Mouse (Mus musculus): ENCODE data around the gene Agxt2. TPM values are rescaled to one million over a fixed set of nuclear protein-coding genes. Genes with fewer than 3 reads are reported as not detected.

Agxt2 gene
- polyA plus RNA-seq (2015; fragmentation: Nextera tagmentation; extraction: Ambion mirVana), result 1.1 and 1.3 TPM in 2 replicates

- WGBS, result 45% methylated on average over 9 of the region's 9 CpGs
- no peaks in the 10 kb centered on the region for H3K4me1 ChIP-seq (replicated peaks; ENCODE audit: control insufficient read depth, insufficient read depth, low read length)
- peak within 1 kb of the TSS; percentile 43 for H3K4me2 ChIP-seq (replicated peaks; ENCODE audit: low read depth)
- H3K36me3 ChIP-seq (ENCODE audit: control insufficient read depth, insufficient read depth), result no peaks in the 10 kb centered on the region
- H3K9me3 ChIP-seq (ENCODE audit: control insufficient read depth), result no peaks in the 10 kb centered on the region
- 0 out of 2 replicates have a peak within 1 kb of the TSS, but pooled peaks have one; percentile 15 for H3K27ac ChIP-seq (ENCODE audit: low read depth, low read length)
- TF ChIP-seq CTCF (IDR thresholded peaks at IDR 0.05; ENCODE audit: low read depth), result no peak
- H3K4me3 ChIP-seq (ENCODE audit: low read depth, low read length), result no peak within 1 kb of the TSS
- ATAC-seq, result peak; percentile 79
- no peaks in the 10 kb centered on the region for H3K27me3 ChIP-seq (replicated peaks; ENCODE audit: control insufficient read depth, insufficient read depth, low read length)
- H3K9ac ChIP-seq (ENCODE audit: low read depth, low read length), result no peak within 1 kb of the TSS
These were observed at the start of gene Agxt2 for GRCm38 (mm10) chr15:10358039-10358948. TSS of gene Agxt2 (plus strand) at chr15:10358532.

GRCm38 (mm10) chr15:10311826-10312225, 46.5 kb upstream of the Agxt2 start:
- no peaks in the 10 kb centered on the region for H3K9me3 ChIP-seq (ENCODE audit: control insufficient read depth)
- no peak for TF ChIP-seq CTCF (IDR thresholded peaks at IDR 0.05; ENCODE audit: low read depth)
- no peaks in the 10 kb centered on the region for H3K27me3 ChIP-seq (replicated peaks; ENCODE audit: control insufficient read depth, insufficient read depth, low read length)
- H3K4me1 ChIP-seq (replicated peaks; ENCODE audit: control insufficient read depth, insufficient read depth, low read length), result no peaks in the 10 kb centered on the region
- ATAC-seq, result no peak
- H3K27ac ChIP-seq (ENCODE audit: low read depth, low read length), result no peak overlapping the region
- no peaks in the 10 kb centered on the region for H3K36me3 ChIP-seq (ENCODE audit: control insufficient read depth, insufficient read depth)
- H3K4me3 ChIP-seq (ENCODE audit: low read depth, low read length), result no peak overlapping the region
- 59% methylated on average over 5 of the region's 5 CpGs for WGBS
- H3K4me2 ChIP-seq (replicated peaks; ENCODE audit: low read depth), result no peak overlapping the region
- no peak overlapping the region for H3K9ac ChIP-seq (ENCODE audit: low read depth, low read length)

GRCm38 (mm10) chr15:10313522-10314455, 44.5 kb upstream of the Agxt2 start:
- no peaks in the 10 kb centered on the region for H3K36me3 ChIP-seq (ENCODE audit: control insufficient read depth, insufficient read depth)
- H3K4me1 ChIP-seq (replicated peaks; ENCODE audit: control insufficient read depth, insufficient read depth, low read length), result no peaks in the 10 kb centered on the region
- H3K9ac ChIP-seq (ENCODE audit: low read depth, low read length), result no peak overlapping the region
- TF ChIP-seq CTCF (IDR thresholded peaks at IDR 0.05; ENCODE audit: low read depth), result peak; percentile 78
- ATAC-seq, result no peak
- no peaks in the 10 kb centered on the region for H3K9me3 ChIP-seq (ENCODE audit: control insufficient read depth)
- 49% methylated on average over 7 of the region's 7 CpGs for WGBS
- H3K4me2 ChIP-seq (replicated peaks; ENCODE audit: low read depth), result no peak overlapping the region
- no peak overlapping the region for H3K27ac ChIP-seq (ENCODE audit: low read depth, low read length)
- no peaks in the 10 kb centered on the region for H3K27me3 ChIP-seq (replicated peaks; ENCODE audit: control insufficient read depth, insufficient read depth, low read length)
- H3K4me3 ChIP-seq (ENCODE audit: low read depth, low read length), result no peak overlapping the region

GRCm38 (mm10) chr15:10325080-10325479, 33.3 kb upstream of the Agxt2 start, which contains the start of gene Gm21973:
TSS of gene Gm21973 (plus strand) at chr15:10325380.
- H3K27me3 ChIP-seq (replicated peaks; ENCODE audit: control insufficient read depth, insufficient read depth, low read length), result no peaks in the 10 kb centered on the region
- no peak within 1 kb of the TSS for H3K9ac ChIP-seq (ENCODE audit: low read depth, low read length)
- H3K4me3 ChIP-seq (ENCODE audit: low read depth, low read length), result no peak within 1 kb of the TSS
- no peak for TF ChIP-seq CTCF (IDR thresholded peaks at IDR 0.05; ENCODE audit: low read depth)
- no peaks in the 10 kb centered on the region for H3K9me3 ChIP-seq (ENCODE audit: control insufficient read depth)
- peaks cover 8% of the 10 kb centered on the region; the same call in 1 of the 2 replicates for H3K36me3 ChIP-seq (ENCODE audit: control insufficient read depth, insufficient read depth)
- H3K4me1 ChIP-seq (replicated peaks; ENCODE audit: control insufficient read depth, insufficient read depth, low read length), result no peaks in the 10 kb centered on the region
- no peak for ATAC-seq
- H3K4me2 ChIP-seq (replicated peaks; ENCODE audit: low read depth), result no peak within 1 kb of the TSS
- WGBS, result 86% methylated on average over 2 of the region's 2 CpGs
- H3K27ac ChIP-seq (ENCODE audit: low read depth, low read length), result no peak within 1 kb of the TSS

- no peak for ATAC-seq
- TF ChIP-seq CTCF (IDR thresholded peaks at IDR 0.05; ENCODE audit: low read depth), result no peak
These were observed 27.7 kb upstream of the Agxt2 start for GRCm38 (mm10) chr15:10330626-10331025.

GRCm38 (mm10) chr15:10332566-10332965, 25.8 kb upstream of the Agxt2 start:
- Histone ChIP-seq H3K9me3 (ENCODE audit: control insufficient read depth) (no peaks in the 10 kb centered on the region), H3K4me2 (replicated peaks; ENCODE audit: low read depth) (no peak overlapping the region), H3K27me3 (replicated peaks; ENCODE audit: control insufficient read depth, insufficient read depth, low read length) (no peaks in the 10 kb centered on the region), H3K27ac (ENCODE audit: low read depth, low read length) (no peak overlapping the region), H3K4me3 (ENCODE audit: low read depth, low read length) (no peak overlapping the region), H3K36me3 (ENCODE audit: control insufficient read depth, insufficient read depth) (0 out of 2 replicates have a peak, but pooled peaks cover 3% of the 10 kb centered on the region), H3K9ac (ENCODE audit: low read depth, low read length) (no peak overlapping the region), H3K4me1 (replicated peaks; ENCODE audit: control insufficient read depth, insufficient read depth, low read length) (no peaks in the 10 kb centered on the region)
- no peak for ATAC-seq
- WGBS, result 83% methylated on average over 1 of the region's 1 CpGs
- TF ChIP-seq CTCF (IDR thresholded peaks at IDR 0.05; ENCODE audit: low read depth), result no peak

More at GRCm38 (mm10) chr15:10330626-10331025, 27.7 kb upstream of the Agxt2 start:
- no peak overlapping the region for H3K27ac ChIP-seq (ENCODE audit: low read depth, low read length)
- WGBS, result 75% methylated on average over 3 of the region's 3 CpGs
- no peaks in the 10 kb centered on the region for H3K4me1 ChIP-seq (replicated peaks; ENCODE audit: control insufficient read depth, insufficient read depth, low read length)
- H3K4me3 ChIP-seq (ENCODE audit: low read depth, low read length), result no peak overlapping the region
- H3K36me3 ChIP-seq (ENCODE audit: control insufficient read depth, insufficient read depth), result 0 out of 2 replicates have a peak, but pooled peaks cover 3% of the 10 kb centered on the region
- no peaks in the 10 kb centered on the region for H3K27me3 ChIP-seq (replicated peaks; ENCODE audit: control insufficient read depth, insufficient read depth, low read length)
- H3K9ac ChIP-seq (ENCODE audit: low read depth, low read length), result no peak overlapping the region
- no peaks in the 10 kb centered on the region for H3K9me3 ChIP-seq (ENCODE audit: control insufficient read depth)
- H3K4me2 ChIP-seq (replicated peaks; ENCODE audit: low read depth), result no peak overlapping the region
